Mouse (Mus musculus): ENCODE data around the gene Insm2. TPM values are rescaled to one million over a fixed set of nuclear protein-coding genes. Genes with fewer than 3 reads are reported as not detected.

Insm2 gene
- polyA plus RNA-seq (2012; rRNA removed; ENCODE audit: low replicate concordance) = not detected in 2 replicates

DNA sequence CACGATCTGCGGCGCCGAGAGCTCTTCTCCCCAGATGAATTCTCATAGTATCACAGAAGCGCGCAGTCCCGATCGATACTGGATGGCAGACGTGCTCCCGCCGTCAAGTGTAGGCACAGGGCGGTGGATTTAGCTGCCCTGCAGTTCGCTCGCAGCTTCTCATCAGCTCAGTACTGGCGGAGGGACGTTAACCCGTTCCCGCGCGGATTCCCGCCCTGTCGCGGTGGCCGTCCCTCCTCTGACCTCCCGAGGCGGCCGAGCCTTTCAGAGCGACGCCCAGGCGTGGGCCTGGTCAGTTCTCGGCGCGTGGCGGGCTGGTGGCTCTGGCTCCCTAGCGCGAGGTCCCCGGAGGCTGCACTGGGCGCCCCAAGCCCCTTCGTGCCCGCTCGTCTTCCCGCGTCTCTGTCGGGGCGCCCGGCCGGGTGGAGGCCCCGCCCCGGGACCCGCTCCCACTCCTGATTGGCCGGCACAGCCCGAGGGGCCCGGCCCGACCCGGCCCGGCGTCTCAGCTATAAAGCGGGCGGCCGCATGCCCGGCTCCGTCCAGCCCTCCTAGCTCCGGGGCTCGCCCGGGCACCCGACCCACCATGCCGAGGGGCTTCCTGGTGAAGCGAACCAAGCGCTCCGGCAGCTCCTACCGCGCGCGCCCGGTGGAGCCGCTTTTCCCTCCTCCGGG is at the start of gene Insm2:
Gene Insm2 (plus strand): TSS at position 541 of the 675 bp plus-strand sequence.

DNA sequence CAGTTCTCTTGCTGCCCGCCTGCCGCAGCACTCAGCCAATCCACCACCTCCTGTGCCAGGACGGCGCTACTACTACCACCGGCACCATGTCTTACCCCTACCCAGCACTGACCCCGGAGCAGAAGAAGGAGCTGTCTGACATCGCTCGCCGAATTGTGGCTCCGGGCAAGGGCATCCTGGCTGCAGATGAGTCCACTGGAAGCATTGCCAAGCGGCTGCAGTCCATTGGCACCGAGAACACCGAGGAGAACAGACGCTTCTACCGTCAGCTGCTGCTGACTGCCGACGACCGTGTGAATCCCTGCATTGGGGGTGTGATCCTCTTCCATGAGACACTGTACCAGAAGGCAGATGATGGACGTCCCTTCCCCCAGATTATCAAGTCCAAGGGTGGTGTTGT is 34.0 kb upstream of the Insm2 start, which contains the start of gene Aldoart2:
Gene Aldoart2 (plus strand): TSS at position 34 of the 400 bp plus-strand sequence.

Other genes with a start within 250 kb of the Insm2 start
- gene Psma6, start 215.2 kb upstream of the Insm2 start, polyA plus RNA-seq (2012; rRNA removed; ENCODE audit: low replicate concordance) = 10.4 and 11.2 TPM in 2 replicates
- gene Nfkbia, start 106.8 kb upstream of the Insm2 start, polyA plus RNA-seq (2012; rRNA removed; ENCODE audit: low replicate concordance) = 140 and 338 TPM in 2 replicates
- gene Aldoart2, start 34.2 kb upstream of the Insm2 start, polyA plus RNA-seq (2012; rRNA removed; ENCODE audit: low replicate concordance) = not detected in 2 replicates
- 4.0 and 6.6 TPM in 2 replicates for gene Ralgapa1, start 221.7 kb downstream of the Insm2 start, polyA plus RNA-seq (2012; rRNA removed; ENCODE audit: low replicate concordance)
- 0.94 and 1.5 TPM in 2 replicates for gene Brms1l, start 236.9 kb downstream of the Insm2 start, polyA plus RNA-seq (2012; rRNA removed; ENCODE audit: low replicate concordance)